Mouse (Mus musculus): ENCODE measurements around the gene Lix1l. TPM values are rescaled to one million over a fixed set of nuclear protein-coding genes. Genes with fewer than 3 reads are reported as not detected.
A peak's percentile ranks its signal among the peaks of the same experiment; 100 is the strongest.

Lix1l gene
- polyA plus RNA-seq, 1 experiment from 2014 or later = 6.7 TPM

- Histone ChIP-seq H3K9me3 (ENCODE audit: control insufficient read depth, low read length) (no peaks in the 10 kb centered on the region), H3K27ac (replicated peaks in 1 of 2; ENCODE audit: control insufficient read depth in 1 of 2, insufficient read depth in 1 of 2, low read depth in 2 of 2, low read length in 2 of 2) (peak overlapping the region; percentile 93 to 98), H3K27me3 (ENCODE audit: control insufficient read depth, insufficient read depth, low read length) (no peaks in the 10 kb centered on the region), H3K4me2 (ENCODE audit: low read length) (peak overlapping the region; percentile 97), H3K36me3 (ENCODE audit: control insufficient read depth, insufficient read depth, low read length) (peaks cover 33% of the 10 kb centered on the region), H3K4me3 (ENCODE audit: control insufficient read depth in 1 of 2, insufficient read depth in 1 of 2, low read depth in 1 of 2, low read length in 2 of 2) (peak overlapping the region; percentile 62 to 76), H3K4me1 (ENCODE audit: control insufficient read depth in 2 of 2, insufficient read depth in 2 of 2, low read length in 2 of 2) (peaks cover 11 to 32% of the 10 kb centered on the region in 2 experiments), H3K9ac (ENCODE audit: low read length) (peak overlapping the region; percentile 88)
- 2% methylated on average over 22 of the region's 22 CpGs for WGBS
- no peak for ATAC-seq (ENCODE audit: insufficient number of reproducible peaks, insufficient read depth, low FRiP score, low read depth)
Observed at GRCm38 (mm10) chr3:96556651-96557635, 44.0 kb upstream of the Lix1l start.

- peak within 1 kb of the TSS; percentile 98 for H3K9ac ChIP-seq (ENCODE audit: low read length)
- H3K4me3 ChIP-seq (ENCODE audit: control insufficient read depth in 1 of 2, insufficient read depth in 1 of 2, low read depth in 1 of 2, low read length in 2 of 2) = peak within 1 kb of the TSS; percentile 76 to 94
- peak; percentile 98 for ATAC-seq (ENCODE audit: insufficient number of reproducible peaks, insufficient read depth, low FRiP score, low read depth)
- H3K27me3 ChIP-seq (ENCODE audit: control insufficient read depth, insufficient read depth, low read length) = no peaks in the 10 kb centered on the region
- peaks cover 33% of the 10 kb centered on the region for H3K36me3 ChIP-seq (ENCODE audit: control insufficient read depth, insufficient read depth, low read length)
- H3K4me2 ChIP-seq (ENCODE audit: low read length) = peak within 1 kb of the TSS; percentile 97
- H3K4me1 ChIP-seq (ENCODE audit: control insufficient read depth in 2 of 2, insufficient read depth in 2 of 2, low read length in 2 of 2) = peaks cover 14 to 32% of the 10 kb centered on the region in 2 experiments
- H3K9me3 ChIP-seq (ENCODE audit: control insufficient read depth, low read length) = no peaks in the 10 kb centered on the region
- 0% methylated on average over 26 of the region's 26 CpGs for WGBS
- peak within 1 kb of the TSS; percentile 96 to 98 for H3K27ac ChIP-seq (replicated peaks in 1 of 2; ENCODE audit: control insufficient read depth in 1 of 2, insufficient read depth in 1 of 2, low read depth in 2 of 2, low read length in 2 of 2)
Observed at GRCm38 (mm10) chr3:96557694-96558093, 43.3 kb upstream of the Lix1l start, which contains the start of gene Txnip. Txnip (plus strand) TSS chr3:96557957.

- H3K4me1 ChIP-seq (ENCODE audit: control insufficient read depth in 2 of 2, insufficient read depth in 2 of 2, low read length in 2 of 2) = peaks cover 14 to 32% of the 10 kb centered on the region in 2 experiments
- peak overlapping the region; percentile 96 to 98 for H3K27ac ChIP-seq (replicated peaks in 1 of 2; ENCODE audit: control insufficient read depth in 1 of 2, insufficient read depth in 1 of 2, low read depth in 2 of 2, low read length in 2 of 2)
- ATAC-seq (ENCODE audit: insufficient number of reproducible peaks, insufficient read depth, low FRiP score, low read depth) = no peak
- H3K9ac ChIP-seq (ENCODE audit: low read length) = peak overlapping the region; percentile 98
- H3K4me2 ChIP-seq (ENCODE audit: low read length) = peak overlapping the region; percentile 85
- WGBS = under 1% methylated on average over 17 of the region's 17 CpGs
- no peaks in the 10 kb centered on the region for H3K9me3 ChIP-seq (ENCODE audit: control insufficient read depth, low read length)
- no peaks in the 10 kb centered on the region for H3K27me3 ChIP-seq (ENCODE audit: control insufficient read depth, insufficient read depth, low read length)
- peak overlapping the region; percentile 76 to 94 for H3K4me3 ChIP-seq (ENCODE audit: control insufficient read depth in 1 of 2, insufficient read depth in 1 of 2, low read depth in 1 of 2, low read length in 2 of 2)
- peaks cover 33% of the 10 kb centered on the region for H3K36me3 ChIP-seq (ENCODE audit: control insufficient read depth, insufficient read depth, low read length)
Observed at GRCm38 (mm10) chr3:96558159-96558558, 42.8 kb upstream of the Lix1l start.

- no peak for ATAC-seq (ENCODE audit: insufficient number of reproducible peaks, insufficient read depth, low FRiP score, low read depth)
- H3K9ac ChIP-seq (ENCODE audit: low read length) = peak overlapping the region; percentile 98
- H3K27ac ChIP-seq (replicated peaks in 1 of 2; ENCODE audit: control insufficient read depth in 1 of 2, insufficient read depth in 1 of 2, low read depth in 2 of 2, low read length in 2 of 2) = peak overlapping the region; percentile 96 to 98
- no peaks in the 10 kb centered on the region for H3K27me3 ChIP-seq (ENCODE audit: control insufficient read depth, insufficient read depth, low read length)
- H3K4me1 ChIP-seq (ENCODE audit: control insufficient read depth in 2 of 2, insufficient read depth in 2 of 2, low read length in 2 of 2) = peaks cover 14 to 33% of the 10 kb centered on the region in 2 experiments
- H3K9me3 ChIP-seq (ENCODE audit: control insufficient read depth, low read length) = no peaks in the 10 kb centered on the region
- WGBS = 8% methylated on average over 10 of the region's 10 CpGs
- H3K36me3 ChIP-seq (ENCODE audit: control insufficient read depth, insufficient read depth, low read length) = peaks cover 33% of the 10 kb centered on the region
- H3K4me2 ChIP-seq (ENCODE audit: low read length) = peak overlapping the region; percentile 85
- peak overlapping the region; percentile 76 to 94 for H3K4me3 ChIP-seq (ENCODE audit: control insufficient read depth in 1 of 2, insufficient read depth in 1 of 2, low read depth in 1 of 2, low read length in 2 of 2)
Observed at GRCm38 (mm10) chr3:96558668-96559196, 42.2 kb upstream of the Lix1l start.

GRCm38 (mm10) chr3:96559398-96559910 lies 41.5 kb upstream of the Lix1l start:
- H3K27me3 ChIP-seq (ENCODE audit: control insufficient read depth, insufficient read depth, low read length) = no peaks in the 10 kb centered on the region
- peak overlapping the region; percentile 85 for H3K4me2 ChIP-seq (ENCODE audit: low read length)
- H3K27ac ChIP-seq (replicated peaks in 1 of 2; ENCODE audit: control insufficient read depth in 1 of 2, insufficient read depth in 1 of 2, low read depth in 2 of 2, low read length in 2 of 2) = peak overlapping the region; percentile 96 to 98
- ATAC-seq (ENCODE audit: insufficient number of reproducible peaks, insufficient read depth, low FRiP score, low read depth) = no peak
- peak overlapping the region; percentile 76 to 94 for H3K4me3 ChIP-seq (ENCODE audit: control insufficient read depth in 1 of 2, insufficient read depth in 1 of 2, low read depth in 1 of 2, low read length in 2 of 2)
- H3K9me3 ChIP-seq (ENCODE audit: control insufficient read depth, low read length) = no peaks in the 10 kb centered on the region
- H3K4me1 ChIP-seq (ENCODE audit: control insufficient read depth in 2 of 2, insufficient read depth in 2 of 2, low read length in 2 of 2) = peaks cover 20 to 40% of the 10 kb centered on the region in 2 experiments
- 15% methylated on average over 12 of the region's 12 CpGs for WGBS
- H3K36me3 ChIP-seq (ENCODE audit: control insufficient read depth, insufficient read depth, low read length) = peaks cover 33% of the 10 kb centered on the region
- H3K9ac ChIP-seq (ENCODE audit: low read length) = peak overlapping the region; percentile 98

GRCm38 (mm10) chr3:96559911-96560850 lies 40.8 kb upstream of the Lix1l start:
- no peak for ATAC-seq (ENCODE audit: insufficient number of reproducible peaks, insufficient read depth, low FRiP score, low read depth)

More at GRCm38 (mm10) chr3:96559911-96560850, 40.8 kb upstream of the Lix1l start:
- peak overlapping the region; percentile 50 to 96 for H3K27ac ChIP-seq (replicated peaks in 1 of 2; ENCODE audit: control insufficient read depth in 1 of 2, insufficient read depth in 1 of 2, low read depth in 2 of 2, low read length in 2 of 2)
- H3K4me1 ChIP-seq (ENCODE audit: control insufficient read depth in 2 of 2, insufficient read depth in 2 of 2, low read length in 2 of 2) = peaks cover 20 to 37% of the 10 kb centered on the region in 2 experiments
- peak overlapping the region; percentile 76 to 94 for H3K4me3 ChIP-seq (ENCODE audit: control insufficient read depth in 1 of 2, insufficient read depth in 1 of 2, low read depth in 1 of 2, low read length in 2 of 2)
- no peaks in the 10 kb centered on the region for H3K9me3 ChIP-seq (ENCODE audit: control insufficient read depth, low read length)
- peak overlapping the region; percentile 85 for H3K4me2 ChIP-seq (ENCODE audit: low read length)
- peaks cover 33% of the 10 kb centered on the region for H3K36me3 ChIP-seq (ENCODE audit: control insufficient read depth, insufficient read depth, low read length)
- peak overlapping the region; percentile 98 for H3K9ac ChIP-seq (ENCODE audit: low read length)
- 29% methylated on average over 23 of the region's 23 CpGs for WGBS
- no peaks in the 10 kb centered on the region for H3K27me3 ChIP-seq (ENCODE audit: control insufficient read depth, insufficient read depth, low read length)

All from heart, embryonic 14.5 days (tissue).